Mouse (Mus musculus): ENCODE measurements around the gene Tvp23b. TPM values are rescaled to one million over a fixed set of nuclear protein-coding genes. Genes with fewer than 3 reads are reported as not detected.

The Tvp23b gene
- polyA plus RNA-seq, 1 experiment from 2014 or later = 29.1 TPM

GRCm38 (mm10) chr11:62957626-62958180 lies 78.4 kb downstream of the Tvp23b start:
- H3K27me3 ChIP-seq (ENCODE audit: insufficient read depth, low read length) = no peaks in the 10 kb centered on the region
- no peaks in the 10 kb centered on the region for H3K4me1 ChIP-seq (ENCODE audit: insufficient read depth)
- H3K4me3 ChIP-seq (ENCODE audit: low read depth, low read length) = no peak overlapping the region
- TF ChIP-seq CTCF (IDR thresholded peaks at IDR 0.05; ENCODE audit: low read depth) (no peak), EP300 (IDR thresholded peaks at IDR 0.05; ENCODE audit: low read depth) (no peak)
- H3K4me2 ChIP-seq (ENCODE audit: low read depth, low read length) = no peak overlapping the region
- WGBS (ENCODE audit: insufficient replicate concordance) = 77% methylated on average over 8 of the region's 8 CpGs
- H3K9me3 ChIP-seq (ENCODE audit: low read length) = no peaks in the 10 kb centered on the region
- ATAC-seq (no peak), DNase-seq (no peak)
- no peak overlapping the region for H3K27ac ChIP-seq (ENCODE audit: low read depth)
- H3K36me3 ChIP-seq (replicated peaks; ENCODE audit: insufficient read depth, low read length) = no peaks in the 10 kb centered on the region
- H3K9ac ChIP-seq (replicated peaks) = no peak overlapping the region

DNA sequence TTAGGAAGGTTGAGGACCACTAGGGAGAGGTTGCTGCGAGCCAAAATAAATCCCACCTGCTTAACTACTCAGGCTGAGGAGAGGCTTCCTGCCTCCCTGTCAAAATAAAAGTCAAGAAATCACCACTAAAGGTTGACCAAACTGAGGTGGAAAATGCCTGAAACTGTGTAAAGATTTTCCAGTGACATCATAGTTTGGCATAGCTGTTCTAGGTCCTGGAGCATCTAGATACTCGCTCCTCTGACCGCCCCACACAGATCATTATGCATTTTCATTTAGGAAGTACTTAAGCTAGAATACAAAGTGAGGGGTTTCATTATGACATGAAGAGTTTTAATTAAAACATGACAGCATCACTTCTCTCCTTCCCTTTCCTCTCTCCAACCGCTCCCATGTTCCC lies 84.0 kb downstream of the Tvp23b start:
- WGBS (ENCODE audit: insufficient replicate concordance) = 68% methylated on average over 4 of the region's 4 CpGs
- Histone ChIP-seq H3K27ac (ENCODE audit: low read depth) (no peak overlapping the region), H3K4me2 (ENCODE audit: low read depth, low read length) (no peak overlapping the region), H3K4me3 (ENCODE audit: low read depth, low read length) (no peak overlapping the region), H3K9ac (replicated peaks) (no peak overlapping the region), H3K36me3 (replicated peaks; ENCODE audit: insufficient read depth, low read length) (no peaks in the 10 kb centered on the region), H3K4me1 (ENCODE audit: insufficient read depth) (no peaks in the 10 kb centered on the region), H3K27me3 (ENCODE audit: insufficient read depth, low read length) (no peaks in the 10 kb centered on the region), H3K9me3 (ENCODE audit: low read length) (no peaks in the 10 kb centered on the region)
- ATAC-seq = no peak
- TF ChIP-seq CTCF (IDR thresholded peaks at IDR 0.05; ENCODE audit: low read depth) (no peak), EP300 (IDR thresholded peaks at IDR 0.05; ENCODE audit: low read depth) (no peak)
- no peak for DNase-seq

DNA sequence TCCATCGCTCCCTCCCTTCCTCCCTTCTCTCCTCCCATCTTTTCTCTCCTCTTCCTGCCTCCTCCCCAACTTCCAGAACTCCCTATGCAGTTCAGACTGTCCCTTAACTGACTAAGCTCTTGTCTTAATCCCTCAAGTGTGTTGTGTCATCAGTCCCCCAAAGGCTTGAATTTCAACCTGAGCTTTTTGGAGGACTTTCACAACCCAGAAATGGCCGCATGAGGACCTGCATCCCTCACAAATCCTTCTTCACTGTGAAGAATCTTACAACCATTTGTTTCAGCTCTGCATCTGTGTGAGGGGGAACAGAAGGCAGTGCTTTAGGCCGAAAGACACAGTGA lies 87.1 kb downstream of the Tvp23b start:
- WGBS (ENCODE audit: insufficient replicate concordance) = 43% methylated on average over 3 of the region's 3 CpGs
- H3K4me3 ChIP-seq (ENCODE audit: low read depth, low read length) = no peak overlapping the region
- H3K27me3 ChIP-seq (ENCODE audit: insufficient read depth, low read length) = no peaks in the 10 kb centered on the region
- H3K4me1 ChIP-seq (ENCODE audit: insufficient read depth) = no peaks in the 10 kb centered on the region
- H3K9me3 ChIP-seq (ENCODE audit: low read length) = no peaks in the 10 kb centered on the region
- no peak overlapping the region for H3K27ac ChIP-seq (ENCODE audit: low read depth)
- ATAC-seq (no peak), DNase-seq (no peak)
- no peak overlapping the region for H3K4me2 ChIP-seq (ENCODE audit: low read depth, low read length)
- no peaks in the 10 kb centered on the region for H3K36me3 ChIP-seq (replicated peaks; ENCODE audit: insufficient read depth, low read length)
- H3K9ac ChIP-seq (replicated peaks) = no peak overlapping the region
- TF ChIP-seq CTCF (IDR thresholded peaks at IDR 0.05; ENCODE audit: low read depth) = no peak

Other genes with a start within 250 kb of the Tvp23b start
- 1.1 and 1.3 TPM in 2 replicates for gene Lrrc75a, start 230.9 kb upstream of the Tvp23b start, polyA plus RNA-seq (2015; fragmentation: Nextera tagmentation; extraction: Ambion mirVana)
- 7.8 and 9.6 TPM in 2 replicates for gene Mmgt2, start 230.8 kb upstream of the Tvp23b start, polyA plus RNA-seq (2015; fragmentation: Nextera tagmentation; extraction: Ambion mirVana)
- gene Zfp287, start 147.6 kb upstream of the Tvp23b start, polyA plus RNA-seq (2015; fragmentation: Nextera tagmentation; extraction: Ambion mirVana) = 0.27 and 0.35 TPM in 2 replicates
- not detected in 2 replicates for gene Gm10428, start 126.4 kb upstream of the Tvp23b start, polyA plus RNA-seq (2015; fragmentation: Nextera tagmentation; extraction: Ambion mirVana)
- 0.39 and 0.69 TPM in 2 replicates for gene Zfp286, start 90.0 kb upstream of the Tvp23b start, polyA plus RNA-seq (2015; fragmentation: Nextera tagmentation; extraction: Ambion mirVana)
- 0.85 and 0.91 TPM in 2 replicates for gene Trim16, start 59.2 kb upstream of the Tvp23b start, polyA plus RNA-seq (2015; fragmentation: Nextera tagmentation; extraction: Ambion mirVana)
- gene Fbxw10, start 32.4 kb upstream of the Tvp23b start, polyA plus RNA-seq (2015; fragmentation: Nextera tagmentation; extraction: Ambion mirVana) = 0.13 and 0.20 TPM in 2 replicates
- gene Cdrt4, start 71.7 kb downstream of the Tvp23b start, polyA plus RNA-seq (2015; fragmentation: Nextera tagmentation; extraction: Ambion mirVana) = not detected in 2 replicates
- not detected in 2 replicates for gene Tekt3, start 182.2 kb downstream of the Tvp23b start, polyA plus RNA-seq (2015; fragmentation: Nextera tagmentation; extraction: Ambion mirVana)
- 12.1 and 12.9 TPM in 2 replicates for gene Pmp22, start 249.5 kb downstream of the Tvp23b start, polyA plus RNA-seq (2015; fragmentation: Nextera tagmentation; extraction: Ambion mirVana)

Measured in liver, postnatal 0 days (tissue).